Mouse (Mus musculus): ENCODE measurements around the gene Acot7.

DNA sequence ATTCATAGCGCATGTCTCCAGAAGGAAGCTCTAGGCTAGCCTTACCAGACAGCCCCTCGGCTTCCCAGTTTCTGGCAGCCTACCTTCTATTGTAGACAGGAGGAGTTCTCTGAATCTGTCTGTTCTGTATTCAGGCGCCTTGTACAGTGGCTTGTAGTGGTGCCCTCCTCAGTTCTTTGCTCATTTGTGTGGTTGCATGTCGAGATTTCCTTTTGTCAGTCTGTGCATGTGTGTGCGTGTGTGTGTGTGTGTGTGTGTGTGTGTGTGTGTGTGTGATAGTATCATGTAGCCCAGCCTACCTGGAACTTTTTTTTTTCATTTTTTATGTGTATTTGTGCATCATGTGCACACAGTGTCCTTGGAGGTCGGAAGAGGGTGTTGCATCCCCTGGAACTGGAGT, 11.1 kb downstream of the Acot7 start:
- no peak for TF ChIP-seq POLR2A (IDR thresholded peaks at IDR 0.05; ENCODE audit: borderline replicate concordance, insufficient read depth, low read length)
- TF ChIP-seq CTCF (IDR thresholded peaks at IDR 0.05; ENCODE audit: borderline replicate concordance, insufficient read depth, low read depth, low read length) = no peak
